Mouse (Mus musculus) CH12.LX (cell line): ENCODE measurements around the gene Cacna1s. TPM values are rescaled to one million over a fixed set of nuclear protein-coding genes. Genes with fewer than 3 reads are reported as not detected.

Experiments used
- DNase-seq: peaks from one replicate; pipeline ENCODE4 v3.0.0-alpha.2; 2013; ENCODE audit errors: extremely low read depth
- H3K27ac ChIP-seq: 2 replicates; pipeline ENCODE4 v1.5.1; 2012; ENCODE audit warnings: low read depth, mild to moderate bottlenecking, control low read depth, moderate library complexity; ENCODE audit not compliant: insufficient read depth
- H3K27me3 ChIP-seq: replicated peaks from 2 replicates; pipeline ENCODE3; 2012; ENCODE audit warnings: inconsistent platforms
- H3K36me3 ChIP-seq, 2 experiments: replicated peaks in 1 of 2; 2 replicates each; pipeline versions ENCODE3 to v1.6.1; 2012; ENCODE audit warnings: inconsistent platforms in 1 of 2, low read length in 1 of 2, mild to moderate bottlenecking in 1 of 2, mixed read lengths in 1 of 2, moderate library complexity in 1 of 2; ENCODE audit not compliant: control insufficient read depth in 1 of 2, insufficient read depth in 1 of 2
- H3K4me1 ChIP-seq, 2 experiments: 2 replicates each; pipeline ENCODE4 v1.6.1; 2012; ENCODE audit warnings: inconsistent platforms in 1 of 2, moderate library complexity in 1 of 2; ENCODE audit not compliant: insufficient read depth in 2 of 2, control insufficient read depth in 1 of 2
- H3K4me2 ChIP-seq: 2 replicates; pipeline ENCODE4 v1.6.1; 2012; ENCODE audit warnings: low read depth, mild to moderate bottlenecking, control low read depth; ENCODE audit not compliant: poor library complexity, insufficient read depth, severe bottlenecking
- H3K4me3 ChIP-seq, 3 experiments: fragments of 150-350 bp in 1 of 3; sonication (generic) in 1 of 3; replicated peaks in 1 of 3; 2 replicates each; pipeline versions ENCODE3 to v1.5.1; 2011 to 2012; ENCODE audit warnings: low read depth in 2 of 3, low read length in 2 of 3, mild to moderate bottlenecking in 2 of 3, moderate library complexity in 2 of 3, control low read depth in 1 of 3, improper control_type of control experiment in 1 of 3, inconsistent platforms in 1 of 3, mixed read lengths in 1 of 3; ENCODE audit not compliant: poor library complexity in 1 of 3
- H3K79me2 ChIP-seq: replicated peaks from 2 replicates; pipeline ENCODE4 v1.6.1; 2012; ENCODE audit warnings: mild to moderate bottlenecking, moderate library complexity; ENCODE audit not compliant: control insufficient read depth, poor library complexity, insufficient read depth, severe bottlenecking; ENCODE audit errors: extremely low read depth
- H3K9ac ChIP-seq: 2 replicates; pipeline ENCODE4 v1.6.1; 2012; ENCODE audit warnings: low read depth, mild to moderate bottlenecking, control low read depth, moderate library complexity; ENCODE audit not compliant: insufficient read depth
- H3K9me3 ChIP-seq: replicated peaks from 2 replicates; pipeline ENCODE3; 2012; ENCODE audit warnings: low read length, inconsistent platforms, mixed read lengths
- BHLHE40 ChIP-seq: IDR thresholded peaks from 2 replicates; pipeline ENCODE4 v1.6.1; 2011; ENCODE audit warnings: mild to moderate bottlenecking, low read depth, low read length, improper control_type of control experiment
- CHD1 ChIP-seq: IDR thresholded peaks from 2 replicates; pipeline ENCODE4 v1.6.1; 2012; ENCODE audit warnings: low read depth, low read length, improper control_type of control experiment, inconsistent platforms
- E2F4 ChIP-seq: IDR thresholded peaks from 2 replicates; pipeline ENCODE4 v1.6.1; 2011; ENCODE audit warnings: low read depth, low read length, improper control_type of control experiment; ENCODE audit not compliant: insufficient replicate concordance
- ETS1 ChIP-seq: conservative IDR thresholded peaks from 2 replicates; pipeline ENCODE4 v1.6.1; 2012; ENCODE audit warnings: low read depth, mild to moderate bottlenecking, inconsistent platforms, low read length, improper control_type of control experiment, moderate library complexity
- GABPA ChIP-seq: IDR thresholded peaks from 2 replicates; pipeline ENCODE4 v1.6.1; 2012; ENCODE audit warnings: low read depth, low read length, improper control_type of control experiment, inconsistent platforms; ENCODE audit not compliant: insufficient replicate concordance
- IRF4 ChIP-seq: IDR thresholded peaks from 2 replicates; pipeline ENCODE4 v1.6.1; 2014; ENCODE audit warnings: low read depth, mild to moderate bottlenecking, inconsistent platforms, low read length, improper control_type of control experiment
- JUN ChIP-seq: IDR thresholded peaks from 2 replicates; pipeline ENCODE4 v1.6.1; 2011; ENCODE audit warnings: low read depth, mild to moderate bottlenecking, low read length, improper control_type of control experiment, moderate library complexity; ENCODE audit not compliant: insufficient read depth
- JUND ChIP-seq: conservative IDR thresholded peaks from 2 replicates; pipeline ENCODE4 v1.6.1; 2011; ENCODE audit warnings: low read depth, low read length, improper control_type of control experiment
- KAT2A ChIP-seq: IDR thresholded peaks from 2 replicates; pipeline ENCODE4 v1.6.1; 2012; ENCODE audit warnings: low read length, improper control_type of control experiment, inconsistent platforms; ENCODE audit not compliant: insufficient replicate concordance
- MEF2A ChIP-seq: IDR thresholded peaks from 2 replicates; pipeline ENCODE4 v1.6.1; 2014; ENCODE audit warnings: low read depth, mild to moderate bottlenecking, inconsistent platforms, low read length, improper control_type of control experiment, borderline replicate concordance
- NELFE ChIP-seq: IDR thresholded peaks from 2 replicates; pipeline ENCODE4 v1.6.1; 2011; ENCODE audit warnings: low read depth, low read length, improper control_type of control experiment
- PAX5 ChIP-seq: IDR thresholded peaks from 2 replicates; pipeline ENCODE4 v1.6.1; 2012; ENCODE audit warnings: low read length, inconsistent platforms, mixed read lengths
- POLR2A ChIP-seq: IDR thresholded peaks from 2 replicates; pipeline ENCODE4 v1.6.1; 2011; ENCODE audit warnings: low read depth, mild to moderate bottlenecking, improper control_type of control experiment, low read length
- POLR2AphosphoS2 ChIP-seq: IDR thresholded peaks from 2 replicates; pipeline ENCODE4 v1.6.1; 2011; ENCODE audit warnings: low read depth, low read length, improper control_type of control experiment
- RAD21 ChIP-seq: IDR thresholded peaks from 2 replicates; pipeline ENCODE4 v1.6.1; 2011; ENCODE audit warnings: low read depth, mild to moderate bottlenecking, low read length, improper control_type of control experiment, moderate library complexity
- SIN3A ChIP-seq: IDR thresholded peaks from 2 replicates; pipeline ENCODE4 v1.6.1; 2012; ENCODE audit warnings: low read length, improper control_type of control experiment, inconsistent platforms
- TCF12 ChIP-seq: IDR thresholded peaks from 2 replicates; pipeline ENCODE4 v1.6.1; 2014; ENCODE audit warnings: low read depth, mild to moderate bottlenecking, inconsistent platforms, low read length, improper control_type of control experiment
- USF2 ChIP-seq: conservative IDR thresholded peaks from 2 replicates; pipeline ENCODE4 v1.6.1; 2011; ENCODE audit warnings: low read depth, low read length, improper control_type of control experiment
- ZKSCAN1 ChIP-seq: IDR thresholded peaks from 2 replicates; pipeline ENCODE4 v1.6.1; 2012; ENCODE audit warnings: low read depth, inconsistent platforms, low read length, improper control_type of control experiment, borderline replicate concordance
- ZNF384 ChIP-seq: IDR thresholded peaks from 2 replicates; pipeline ENCODE4 v1.6.1; 2012; ENCODE audit warnings: low read depth, low read length, improper control_type of control experiment, inconsistent platforms
- dilution Hi-C: fragments of 300-500 bp; cut with MboI; formaldehyde crosslinking; loops from 2 replicates; pipeline ENCODE4 v1.14.3; 2020; ENCODE audit warnings: low sequenced_read_pairs; ENCODE audit not compliant: extremely low pct_unique_long_range_greater_than_20kb, extremely low pct_ligation_motif_present
- in situ Hi-C: fragments of 300-500 bp; cut with MboI; formaldehyde crosslinking; loops from 3 replicates; pipeline ENCODE4 v1.14.3; 2019; ENCODE audit warnings: low sequenced_read_pairs, low pct_ligation_motif_present, low pct_unique_long_range_greater_than_20kb, mixed read lengths
- polyA plus RNA-seq: library from polyadenylated mRNA; unstranded; fragments of >175 nt; gene quantifications from 2 replicates; pipeline ENCODE4 v1.2.1, GENCODE M21; 2012; ENCODE audit warnings: low read depth; ENCODE audit not compliant: insufficient read length
- total RNA-seq, 2 experiments: library from RNA; depleted of rRNA; stranded (reverse); fragments of 300-350 nt in 1 of 2; fragments of >200 nt in 1 of 2; gene quantifications; 2 replicates each; pipeline ENCODE4 v1.2.3; 2012 to 2014

Cacna1s gene
- total and polyA plus RNA-seq, 3 experiments: 33.9 to 90.0 (median 61.7) TPM

DNA sequence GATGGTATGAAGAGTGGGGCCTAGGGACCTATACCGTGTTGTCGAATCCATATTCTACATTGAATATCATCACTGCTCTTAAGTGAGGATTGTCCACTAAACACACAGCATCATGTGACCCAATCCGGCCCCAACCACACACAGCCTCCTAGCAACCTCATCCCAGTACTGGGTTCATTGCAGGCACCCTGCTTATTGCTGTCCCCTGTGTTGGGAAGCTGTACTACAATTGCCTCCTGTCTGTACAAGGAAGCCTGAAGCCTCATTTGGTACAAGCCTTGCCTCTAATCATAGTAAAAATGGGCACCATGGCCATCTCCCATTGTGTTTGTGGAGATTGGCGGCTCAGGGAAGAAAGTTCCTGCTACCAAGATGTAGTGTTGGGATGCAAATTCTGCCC is 103.8 kb downstream of the Cacna1s start:
- H3K9ac ChIP-seq: no peak overlapping the region
- H3K9me3 ChIP-seq: no peaks in the 10 kb centered on the region
- in situ Hi-C loops (no loop called here), dilution Hi-C loops (no loop called here)
- no peak overlapping the region for H3K27ac ChIP-seq
- H3K36me3 ChIP-seq: peaks cover 80 to 92% of the 10 kb centered on the region in 2 experiments
- no peak overlapping the region for H3K4me3 ChIP-seq
- no peak for DNase-seq
- H3K79me2 ChIP-seq: no peaks in the 10 kb centered on the region
- no peaks in the 10 kb centered on the region for H3K27me3 ChIP-seq
- H3K4me1 ChIP-seq: peaks cover 25 to 31% of the 10 kb centered on the region in 2 experiments
- no peak overlapping the region for H3K4me2 ChIP-seq
- TF ChIP-seq BHLHE40 (no peak), IRF4 (no peak), ZKSCAN1 (no peak), JUND (no peak), ETS1 (no peak), CHD1 (no peak), GABPA (no peak), MEF2A (no peak), ZNF384 (no peak), USF2 (no peak), KAT2A (no peak), PAX5 (no peak), SIN3A (no peak), JUN (no peak), POLR2AphosphoS2 (no peak), POLR2A (no peak)

DNA sequence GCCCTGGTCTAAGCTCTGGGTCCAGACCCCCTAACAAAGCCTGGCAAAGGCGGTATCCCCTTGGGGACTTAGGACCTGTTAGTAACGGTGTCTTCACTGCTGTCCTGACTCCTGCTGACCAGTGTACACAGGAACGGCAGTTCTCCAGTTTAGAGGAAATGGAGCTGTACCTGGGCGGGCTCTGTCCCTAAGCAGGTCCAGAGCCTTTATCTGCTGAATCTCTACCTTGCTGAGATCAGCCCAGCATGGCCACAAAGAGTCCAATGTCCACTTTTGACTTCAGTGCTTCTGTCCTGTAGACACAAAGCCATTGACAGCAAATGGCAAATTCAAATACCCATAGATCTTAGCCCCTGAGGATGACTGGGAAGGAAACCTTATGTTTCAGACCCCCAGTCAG is 104.4 kb downstream of the Cacna1s start:
- H3K4me1 ChIP-seq: peaks cover 28 to 37% of the 10 kb centered on the region in 2 experiments
- in situ Hi-C loops: no loop called here
- no peak for TF ChIP-seq JUN
- no peak for TF ChIP-seq NELFE
- TF ChIP-seq RAD21: no peak
- no peak for TF ChIP-seq ZNF384
- TF ChIP-seq E2F4: no peak
- TF ChIP-seq JUND: no peak
- TF ChIP-seq PAX5: no peak
- no peak for TF ChIP-seq ZKSCAN1
- no peak for TF ChIP-seq CHD1
- TF ChIP-seq TCF12: no peak
- H3K27me3 ChIP-seq: no peaks in the 10 kb centered on the region
- no peak overlapping the region for H3K4me3 ChIP-seq
- dilution Hi-C loops: no loop called here
- no peaks in the 10 kb centered on the region for H3K9me3 ChIP-seq
- H3K36me3 ChIP-seq: peaks cover 75 to 85% of the 10 kb centered on the region in 2 experiments
- H3K9ac ChIP-seq: no peak overlapping the region
- no peak overlapping the region for H3K27ac ChIP-seq
- no peaks in the 10 kb centered on the region; the same call in 1 of the 2 replicates for H3K79me2 ChIP-seq
- DNase-seq: no peak
- H3K4me2 ChIP-seq: no peak overlapping the region
